Mouse (Mus musculus) right cerebral cortex, postnatal 4 days (tissue): ENCODE results near the gene Gm48552.
A peak's percentile ranks its signal among the peaks of the same experiment; 100 is the strongest.

Experiments
- DNase-seq: peaks from one replicate; pipeline ENCODE4 v3.0.0-alpha.2; 2022

Gm48552 gene

DNA sequence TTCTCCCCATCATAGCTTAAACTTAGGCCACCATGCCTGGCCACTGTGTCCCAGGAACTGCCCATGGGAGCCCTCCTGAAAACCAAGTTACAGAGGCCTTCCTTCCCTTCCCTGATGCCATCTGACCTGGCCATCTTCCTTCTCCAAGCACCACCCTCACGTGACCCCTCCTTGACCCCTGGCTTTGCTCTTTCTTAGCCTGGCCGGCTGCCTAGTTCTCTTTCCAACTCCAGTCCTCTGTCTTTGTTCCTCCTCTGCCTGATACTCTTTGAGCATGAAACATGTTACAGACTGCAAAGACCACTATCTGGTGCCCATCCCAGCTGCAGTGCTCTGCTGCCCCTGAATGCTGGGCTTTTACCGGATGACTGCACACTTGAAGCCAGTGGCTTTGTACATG is 568 bp downstream of the Gm48552 start:
- no peak for DNase-seq

DNA sequence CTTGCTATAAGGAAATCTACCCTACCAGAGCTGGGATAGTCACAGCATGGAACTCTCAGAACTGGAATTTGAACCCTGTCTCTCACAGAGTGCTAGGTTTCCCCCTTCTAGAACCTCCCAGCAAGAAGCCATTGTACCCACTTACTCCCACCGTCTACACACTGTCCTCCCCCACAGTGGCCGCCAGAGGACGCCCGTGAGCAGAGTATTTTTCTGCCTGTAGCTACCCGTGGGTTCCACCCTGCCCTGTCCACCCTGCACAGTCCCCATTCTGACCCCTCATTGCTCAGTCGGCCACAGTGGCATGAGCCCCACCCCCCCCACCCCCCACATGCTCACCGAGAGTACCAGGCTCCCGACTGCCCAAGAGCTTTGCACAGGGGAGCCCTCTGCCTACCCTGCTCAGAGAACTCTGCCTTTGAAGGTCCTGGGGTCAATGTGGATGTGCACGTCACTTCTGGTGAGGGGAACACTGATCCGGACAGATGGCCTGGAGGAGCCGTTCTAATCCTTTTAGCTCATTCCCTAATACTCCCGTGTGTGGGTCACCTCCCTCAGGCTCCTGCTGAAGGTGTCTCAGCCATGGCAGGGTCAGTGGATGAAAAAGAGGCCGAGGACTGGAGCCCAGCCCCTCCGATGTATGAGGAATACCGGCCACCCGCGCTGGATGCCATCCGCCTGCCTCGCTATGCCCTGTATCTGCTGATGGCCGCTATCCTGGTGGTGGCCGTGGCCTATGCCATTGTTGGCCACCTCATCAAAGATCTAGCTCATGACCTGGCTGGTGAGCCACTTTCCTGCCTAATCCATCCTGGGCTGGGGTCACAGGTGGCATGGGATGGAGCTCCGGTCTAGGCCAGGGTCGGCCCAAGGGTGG is 1.2 kb downstream of the Gm48552 start:
- peak; percentile 84 for DNase-seq

- no peak for DNase-seq
Observed at GRCm38 (mm10) chr10:81390678-81390965, 1.8 kb downstream of the Gm48552 start.

GRCm38 (mm10) chr10:81392270-81392669 is 3.5 kb downstream of the Gm48552 start:
- DNase-seq = no peak

GRCm38 (mm10) chr10:81392781-81393185 is 4.0 kb downstream of the Gm48552 start, which contains the start of gene Smim24:
Smim24 (plus strand) TSS chr10:81393051.
- no peak for DNase-seq

GRCm38 (mm10) chr10:81393456-81394063 is 4.8 kb downstream of the Gm48552 start:
- DNase-seq = no peak

GRCm38 (mm10) chr10:81395127-81395526 is 6.3 kb downstream of the Gm48552 start:
- peak; percentile 82 for DNase-seq

DNA sequence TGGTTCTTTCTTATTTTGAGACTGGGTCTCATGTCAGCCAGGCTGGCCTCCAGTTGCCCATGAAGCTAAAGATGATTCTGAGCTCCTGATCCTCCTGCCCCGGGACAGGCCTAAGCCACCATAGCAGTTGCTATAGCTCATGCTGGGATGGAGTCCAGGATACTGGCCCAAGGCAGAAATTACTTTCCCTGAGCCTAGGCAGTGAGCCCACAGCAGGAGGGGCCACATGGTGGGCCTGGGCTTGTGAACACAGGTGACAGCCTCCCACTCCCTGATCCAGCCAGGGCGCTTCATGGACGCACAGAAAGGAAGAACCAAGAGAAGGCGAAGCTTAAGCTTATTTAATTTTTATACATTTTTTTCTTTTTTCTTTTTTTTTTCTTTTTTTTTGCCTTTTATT is 7.1 kb downstream of the Gm48552 start:
- DNase-seq = no peak

DNA sequence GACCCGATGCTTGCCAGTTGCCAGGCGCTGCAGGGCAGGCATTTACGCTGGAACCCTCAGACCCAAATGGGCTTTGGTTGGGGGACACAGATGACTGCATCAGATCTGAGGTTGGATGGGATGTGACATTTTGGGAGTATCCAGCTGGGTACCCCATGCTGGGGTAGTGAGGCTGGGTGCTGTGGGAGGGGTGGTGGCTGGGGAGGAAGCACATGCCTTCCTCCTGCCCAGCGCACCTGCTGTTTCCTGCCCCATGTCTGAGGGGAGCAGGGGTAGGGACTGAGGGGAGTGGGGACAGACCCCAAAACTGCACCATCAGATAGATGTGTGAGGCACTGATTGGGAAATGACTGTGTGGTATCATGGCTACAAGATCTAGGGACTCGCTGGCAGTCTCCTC is 7.9 kb downstream of the Gm48552 start:
- DNase-seq = no peak

- no peak for DNase-seq
Observed at GRCm38 (mm10) chr10:81399296-81399695, 10.5 kb downstream of the Gm48552 start.

DNA sequence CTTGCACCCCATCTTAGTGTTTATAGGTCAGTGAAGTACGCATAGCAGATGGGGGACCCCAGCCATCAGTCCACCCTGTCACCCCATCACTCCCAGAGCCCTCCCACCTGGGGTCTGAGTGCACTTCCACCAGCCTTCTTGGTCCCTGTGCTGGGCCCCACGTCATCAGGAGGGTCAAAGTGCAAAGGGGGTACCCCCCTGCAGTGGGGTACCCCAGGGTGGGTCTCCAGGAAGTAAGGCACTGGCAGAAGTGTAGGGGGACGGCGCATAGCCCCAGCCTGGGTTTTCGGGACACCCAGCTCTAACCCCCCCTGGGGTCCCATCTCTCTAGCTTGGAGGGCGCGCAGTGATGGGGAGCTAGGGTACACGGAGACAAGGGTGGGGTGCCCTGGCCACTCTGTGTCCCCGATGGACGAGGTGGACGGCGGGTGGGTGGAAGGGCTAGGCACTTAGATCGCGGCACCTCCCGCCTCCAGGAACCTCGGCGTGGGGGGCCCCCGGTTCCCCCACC is 11.0 kb downstream of the Gm48552 start:
- no peak for DNase-seq

DNA sequence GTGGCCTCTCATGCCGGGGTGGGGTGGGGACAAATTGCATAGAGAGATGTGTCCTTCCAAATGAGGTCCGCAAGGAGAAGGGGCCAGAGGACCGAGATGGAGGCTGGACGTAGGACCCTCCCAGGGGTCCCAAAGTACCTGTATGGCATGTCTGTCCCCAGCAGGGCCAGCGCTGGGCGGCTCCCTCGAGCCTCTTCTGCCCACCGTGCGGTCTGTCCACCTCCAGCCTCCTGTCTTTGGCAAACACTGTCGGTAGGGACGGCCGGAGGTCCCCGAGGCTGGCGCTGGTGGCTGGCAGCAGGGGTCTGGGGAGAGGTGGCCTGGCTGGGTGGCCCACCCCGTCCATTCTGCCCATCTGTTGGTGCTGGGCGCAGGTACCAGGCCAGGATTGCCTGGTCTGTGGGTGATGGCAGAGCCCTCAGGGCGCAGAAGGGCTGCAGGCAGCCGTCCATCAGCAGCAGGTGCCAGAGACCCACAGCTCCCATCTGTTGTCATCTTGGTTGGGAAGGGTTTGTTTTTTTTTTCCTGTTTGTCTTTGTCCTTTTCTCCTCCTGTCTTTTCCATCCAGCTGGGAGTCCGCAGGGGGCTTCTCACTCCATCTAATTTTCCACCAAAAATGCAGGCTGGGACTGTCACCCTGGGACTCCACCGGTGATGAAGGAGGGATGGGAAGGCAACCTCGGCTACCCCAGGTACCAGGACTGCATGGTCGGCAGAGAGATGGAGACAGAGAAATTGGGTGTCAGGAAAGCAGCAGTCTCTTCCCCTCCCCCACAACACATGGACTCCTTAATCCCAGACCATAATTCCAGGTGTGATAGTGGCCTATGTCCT is 11.8 kb downstream of the Gm48552 start:
- no peak for DNase-seq

DNA sequence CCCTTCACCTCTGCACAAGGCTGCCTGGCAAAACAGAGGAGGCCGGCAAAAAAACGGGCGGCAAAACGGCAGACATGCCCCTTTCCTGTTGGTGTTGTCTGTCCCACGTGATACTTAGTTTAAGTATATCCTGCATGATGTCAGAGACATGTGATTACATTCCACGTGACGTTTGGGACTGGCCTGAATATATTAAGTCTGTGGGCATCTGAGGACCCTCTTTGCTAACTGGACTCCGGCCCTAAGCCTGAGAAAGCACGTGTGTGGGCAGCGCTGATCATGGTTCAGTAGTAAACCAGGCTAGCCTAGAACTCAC is 12.4 kb downstream of the Gm48552 start:
- no peak for DNase-seq

DNA sequence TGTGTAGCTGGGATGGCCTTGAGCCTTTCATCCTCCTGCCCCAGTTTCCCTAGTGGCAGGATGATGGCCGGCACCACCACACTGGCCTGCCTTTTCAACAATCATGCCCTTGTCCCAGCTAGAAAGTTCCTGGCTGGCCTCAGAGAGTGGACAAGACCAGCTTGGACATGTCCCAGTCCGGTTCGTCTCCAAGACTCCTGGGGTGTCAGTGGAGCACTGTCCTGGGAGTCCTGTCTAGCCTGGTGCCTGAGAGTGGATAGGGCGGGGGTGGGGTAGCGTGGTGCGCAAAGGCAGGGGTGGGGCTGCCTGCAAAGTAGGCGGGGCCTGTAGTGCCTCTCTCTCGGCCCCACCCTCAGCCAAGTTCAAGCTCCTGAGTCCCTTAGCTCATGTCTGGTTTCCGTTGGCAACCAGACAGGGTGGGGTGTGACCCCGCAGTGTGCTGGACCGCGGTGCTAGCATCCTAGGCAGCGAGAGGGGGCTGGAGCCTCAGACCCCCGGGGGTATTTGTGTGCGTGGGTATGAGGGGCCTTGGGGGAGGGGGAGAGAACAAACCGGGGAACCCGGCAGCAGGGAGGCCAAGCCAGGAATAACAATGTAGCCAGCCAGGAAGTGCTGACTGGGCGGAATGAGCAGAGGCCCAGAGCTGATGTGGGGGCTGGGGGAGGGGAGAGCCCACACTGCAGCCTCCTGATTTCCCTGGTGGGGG is 12.9 kb downstream of the Gm48552 start:
- peak; percentile 56 for DNase-seq

GRCm38 (mm10) chr10:81402227-81402765 is 13.5 kb downstream of the Gm48552 start:
- no peak for DNase-seq

DNA sequence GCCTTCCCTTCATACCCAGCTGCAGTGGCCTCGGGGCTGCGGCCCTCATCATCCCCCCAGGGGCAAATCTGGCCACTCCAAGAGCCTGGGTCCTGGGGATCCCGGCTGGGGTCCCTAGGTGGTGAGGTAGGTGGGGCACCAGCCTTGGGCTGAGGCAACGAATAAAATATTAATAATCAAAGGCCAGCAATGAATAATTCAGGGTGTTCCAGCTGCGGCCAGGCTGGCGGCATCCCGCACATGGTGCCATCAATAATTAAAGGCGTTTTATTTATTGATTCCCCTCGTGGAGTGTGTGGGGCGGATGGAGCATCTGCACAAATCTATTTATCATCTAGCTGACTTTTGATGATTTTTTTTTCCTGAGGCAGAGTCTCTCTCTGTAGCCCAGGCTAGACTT is 14.7 kb downstream of the Gm48552 start:
- no peak for DNase-seq

- DNase-seq = no peak
Observed at GRCm38 (mm10) chr10:81404082-81404481, 15.3 kb downstream of the Gm48552 start.

GRCm38 (mm10) chr10:81404720-81405119 is 15.9 kb downstream of the Gm48552 start:
- DNase-seq = no peak

- DNase-seq = peak; percentile 58
Observed at GRCm38 (mm10) chr10:81405588-81406201, 16.9 kb downstream of the Gm48552 start.

GRCm38 (mm10) chr10:81406504-81407440 is 18.0 kb downstream of the Gm48552 start:
- no peak for DNase-seq
